Mouse (Mus musculus): Measurements from ENCODE around the gene Olfr825. TPM values are rescaled to one million over a fixed set of nuclear protein-coding genes. Genes with fewer than 3 reads are reported as not detected.
"Not testable (repeated sequence)": the region's sequence is repeated elsewhere in the genome, so short reads cannot be mapped to it uniquely, and the experiment has no call there.

Gene Olfr825
- not detected in 2 replicates for polyA plus RNA-seq (2015; fragmentation: Nextera tagmentation; extraction: Ambion mirVana)

DNA sequence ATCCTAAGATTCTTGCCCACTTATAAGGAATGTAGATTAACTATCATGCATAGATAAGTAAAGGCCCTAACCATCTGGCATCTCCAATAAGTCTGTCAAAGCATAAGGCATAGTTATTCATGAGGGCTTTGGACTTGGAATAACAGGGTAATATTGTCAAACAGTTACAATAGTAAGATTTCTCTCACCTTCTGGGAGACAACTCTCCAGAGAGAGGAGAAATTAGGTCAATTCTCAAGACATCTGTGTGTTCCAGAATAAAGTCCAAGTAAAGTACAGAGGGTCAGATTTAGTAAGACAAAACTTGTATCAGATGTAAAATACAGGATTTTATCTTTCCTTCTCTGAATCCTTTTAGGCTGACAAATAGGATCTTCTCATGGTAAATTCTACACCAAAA lies at the start of gene Olfr825:
Gene Olfr825, minus strand, starts transcription at position 101 of the 400 bp plus-strand sequence.
- ATAC-seq = no peak
- Histone ChIP-seq H3K9ac (ENCODE audit: low read depth, low read length) (no peak within 1 kb of the TSS), H3K27me3 (ENCODE audit: control insufficient read depth, insufficient read depth, low read depth, low read length) (no peaks in the 10 kb centered on the region), H3K4me2 (ENCODE audit: low read length) (no peak within 1 kb of the TSS), H3K9me3 (replicated peaks; ENCODE audit: control insufficient read depth, low read length, poor library complexity, severe bottlenecking) (no peaks in the 10 kb centered on the region), H3K36me3 (ENCODE audit: control insufficient read depth, insufficient read depth, low read length) (no peaks in the 10 kb centered on the region), H3K4me1 (ENCODE audit: control insufficient read depth, insufficient read depth, low read length) (no peaks in the 10 kb centered on the region), H3K27ac (ENCODE audit: low read length) (no peak within 1 kb of the TSS), H3K4me3 (ENCODE audit: low read depth, low read length) (no peak within 1 kb of the TSS)

- WGBS = 94% methylated on average over 1 of the region's 1 CpGs
Observed at GRCm38 (mm10) chr10:130214303-130214702, 47.7 kb upstream of the Olfr825 start, which contains the start of gene Olfr827. Gene Olfr827 (minus strand): TSS chr10:130214403.

GRCm38 (mm10) chr10:130184086-130184485 lies 17.5 kb upstream of the Olfr825 start, which contains the start of gene Olfr826:
Gene Olfr826 (minus strand): TSS chr10:130184186.
- H3K4me3 ChIP-seq (ENCODE audit: low read depth, low read length) = no peak within 1 kb of the TSS

More at GRCm38 (mm10) chr10:130214303-130214702, 47.7 kb upstream of the Olfr825 start, which contains the start of gene Olfr827:
- ATAC-seq = no peak
- Histone ChIP-seq H3K9me3 (replicated peaks; ENCODE audit: control insufficient read depth, low read length, poor library complexity, severe bottlenecking) (no peaks in the 10 kb centered on the region), H3K4me2 (ENCODE audit: low read length) (no peak within 1 kb of the TSS), H3K27me3 (ENCODE audit: control insufficient read depth, insufficient read depth, low read depth, low read length) (no peaks in the 10 kb centered on the region), H3K9ac (ENCODE audit: low read depth, low read length) (no peak within 1 kb of the TSS), H3K4me3 (ENCODE audit: low read depth, low read length) (no peak within 1 kb of the TSS), H3K27ac (ENCODE audit: low read length) (no peak within 1 kb of the TSS), H3K36me3 (ENCODE audit: control insufficient read depth, insufficient read depth, low read length) (no peaks in the 10 kb centered on the region), H3K4me1 (ENCODE audit: control insufficient read depth, insufficient read depth, low read length) (no peaks in the 10 kb centered on the region)

GRCm38 (mm10) chr10:130165196-130165595 lies 1.4 kb downstream of the Olfr825 start:
- ATAC-seq = no peak
- H3K4me2 ChIP-seq (ENCODE audit: low read length) = no peak overlapping the region

More at GRCm38 (mm10) chr10:130184086-130184485, 17.5 kb upstream of the Olfr825 start, which contains the start of gene Olfr826:
- H3K27me3 ChIP-seq (ENCODE audit: control insufficient read depth, insufficient read depth, low read depth, low read length) = no peaks in the 10 kb centered on the region
- no peak within 1 kb of the TSS for H3K4me2 ChIP-seq (ENCODE audit: low read length)
- WGBS = 79% methylated on average over 1 of the region's 1 CpGs
- no peak within 1 kb of the TSS for H3K9ac ChIP-seq (ENCODE audit: low read depth, low read length)
- H3K27ac ChIP-seq (ENCODE audit: low read length) = no peak within 1 kb of the TSS
- H3K4me1 ChIP-seq (ENCODE audit: control insufficient read depth, insufficient read depth, low read length) = no peaks in the 10 kb centered on the region
- ATAC-seq = no peak
- H3K9me3 ChIP-seq (replicated peaks; ENCODE audit: control insufficient read depth, low read length, poor library complexity, severe bottlenecking) = no peaks in the 10 kb centered on the region
- H3K36me3 ChIP-seq (ENCODE audit: control insufficient read depth, insufficient read depth, low read length) = no peaks in the 10 kb centered on the region

GRCm38 (mm10) chr10:130144121-130144520 lies 22.4 kb downstream of the Olfr825 start:
- no peak overlapping the region for H3K27ac ChIP-seq (ENCODE audit: low read length)
- no peaks in the 10 kb centered on the region for H3K9me3 ChIP-seq (replicated peaks; ENCODE audit: control insufficient read depth, low read length, poor library complexity, severe bottlenecking)
- no peak overlapping the region for H3K9ac ChIP-seq (ENCODE audit: low read depth, low read length)
- no peaks in the 10 kb centered on the region for H3K27me3 ChIP-seq (ENCODE audit: control insufficient read depth, insufficient read depth, low read depth, low read length)
- ATAC-seq = no peak
- 88% methylated on average over 5 of the region's 5 CpGs for WGBS
- no peaks in the 10 kb centered on the region for H3K36me3 ChIP-seq (ENCODE audit: control insufficient read depth, insufficient read depth, low read length)
- no peaks in the 10 kb centered on the region for H3K4me1 ChIP-seq (ENCODE audit: control insufficient read depth, insufficient read depth, low read length)
- H3K4me3 ChIP-seq (ENCODE audit: low read depth, low read length) = no peak overlapping the region
- H3K4me2 ChIP-seq (ENCODE audit: low read length) = no peak overlapping the region

More at GRCm38 (mm10) chr10:130165196-130165595, 1.4 kb downstream of the Olfr825 start:
- Histone ChIP-seq H3K9ac (ENCODE audit: low read depth, low read length) (no peak overlapping the region), H3K9me3 (replicated peaks; ENCODE audit: control insufficient read depth, low read length, poor library complexity, severe bottlenecking) (no peaks in the 10 kb centered on the region), H3K36me3 (ENCODE audit: control insufficient read depth, insufficient read depth, low read length) (no peaks in the 10 kb centered on the region), H3K27ac (ENCODE audit: low read length) (no peak overlapping the region), H3K27me3 (ENCODE audit: control insufficient read depth, insufficient read depth, low read depth, low read length) (no peaks in the 10 kb centered on the region), H3K4me3 (ENCODE audit: low read depth, low read length) (no peak overlapping the region), H3K4me1 (ENCODE audit: control insufficient read depth, insufficient read depth, low read length) (no peaks in the 10 kb centered on the region)

DNA sequence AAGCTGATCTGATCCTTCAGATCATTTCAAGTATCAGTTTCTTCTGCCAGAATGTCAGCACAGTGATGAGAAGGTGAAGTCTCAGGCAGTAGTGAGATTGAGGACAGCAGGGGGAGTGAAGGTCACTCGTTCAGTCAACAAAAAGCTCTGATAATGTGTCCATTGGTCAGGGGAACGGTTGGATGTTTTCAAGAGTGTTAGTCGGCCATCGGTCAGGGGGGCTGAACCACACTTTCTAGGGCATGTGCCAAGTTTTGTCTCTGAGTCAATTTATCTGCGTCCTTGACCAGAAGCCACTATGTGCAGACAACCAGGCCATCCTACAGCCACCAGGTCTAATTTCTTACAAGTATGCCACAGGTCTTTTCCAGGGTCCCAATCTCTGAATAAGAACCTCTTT lies 24.1 kb downstream of the Olfr825 start:
- H3K4me2 ChIP-seq (ENCODE audit: low read length); H3K27ac ChIP-seq (ENCODE audit: low read length); H3K9ac ChIP-seq (ENCODE audit: low read depth, low read length); H3K4me1 ChIP-seq (ENCODE audit: control insufficient read depth, insufficient read depth, low read length); ATAC-seq; H3K27me3 ChIP-seq (ENCODE audit: control insufficient read depth, insufficient read depth, low read depth, low read length); H3K9me3 ChIP-seq (replicated peaks; ENCODE audit: control insufficient read depth, low read length, poor library complexity, severe bottlenecking); H3K36me3 ChIP-seq (ENCODE audit: control insufficient read depth, insufficient read depth, low read length); H3K4me3 ChIP-seq (ENCODE audit: low read depth, low read length): not testable (repeated sequence)
- WGBS = 88% methylated on average over 5 of the region's 5 CpGs

- ATAC-seq = no peak
- H3K36me3 ChIP-seq (ENCODE audit: control insufficient read depth, insufficient read depth, low read length) = no peaks in the 10 kb centered on the region
- no peak overlapping the region for H3K4me2 ChIP-seq (ENCODE audit: low read length)
- no peaks in the 10 kb centered on the region for H3K9me3 ChIP-seq (replicated peaks; ENCODE audit: control insufficient read depth, low read length, poor library complexity, severe bottlenecking)
- no peak overlapping the region for H3K9ac ChIP-seq (ENCODE audit: low read depth, low read length)
- no peak overlapping the region for H3K4me3 ChIP-seq (ENCODE audit: low read depth, low read length)
- no peaks in the 10 kb centered on the region for H3K27me3 ChIP-seq (ENCODE audit: control insufficient read depth, insufficient read depth, low read depth, low read length)
- H3K27ac ChIP-seq (ENCODE audit: low read length) = no peak overlapping the region
- H3K4me1 ChIP-seq (ENCODE audit: control insufficient read depth, insufficient read depth, low read length) = no peaks in the 10 kb centered on the region
Observed at GRCm38 (mm10) chr10:130134811-130135210, 31.8 kb downstream of the Olfr825 start.

DNA sequence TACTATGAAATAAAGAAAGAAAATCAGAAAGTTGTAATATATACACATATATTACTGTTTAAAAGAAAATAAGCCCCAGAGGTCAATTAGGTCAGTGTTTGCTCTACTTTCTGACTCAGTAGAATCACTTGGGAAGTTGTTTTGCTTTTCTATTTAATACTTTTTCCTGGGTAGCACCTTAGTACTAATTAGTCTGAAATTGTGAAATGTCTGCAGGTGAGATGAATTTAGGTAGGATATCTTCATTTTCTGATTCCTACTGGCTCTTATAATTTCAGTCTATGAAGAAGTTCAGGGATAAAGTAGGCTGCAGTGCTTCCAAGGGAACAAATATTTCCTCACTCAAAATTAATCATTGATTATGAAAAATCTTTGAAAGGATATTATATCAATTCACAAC lies 36.7 kb downstream of the Olfr825 start, which contains the start of gene Olfr824:
Gene Olfr824, minus strand, starts transcription at position 101 of the 400 bp plus-strand sequence.
- not testable (repeated sequence) for ATAC-seq; H3K4me1 ChIP-seq (ENCODE audit: control insufficient read depth, insufficient read depth, low read length); H3K4me3 ChIP-seq (ENCODE audit: low read depth, low read length); H3K9me3 ChIP-seq (replicated peaks; ENCODE audit: control insufficient read depth, low read length, poor library complexity, severe bottlenecking); H3K4me2 ChIP-seq (ENCODE audit: low read length); H3K27me3 ChIP-seq (ENCODE audit: control insufficient read depth, insufficient read depth, low read depth, low read length); H3K27ac ChIP-seq (ENCODE audit: low read length); H3K9ac ChIP-seq (ENCODE audit: low read depth, low read length); H3K36me3 ChIP-seq (ENCODE audit: control insufficient read depth, insufficient read depth, low read length)

DNA sequence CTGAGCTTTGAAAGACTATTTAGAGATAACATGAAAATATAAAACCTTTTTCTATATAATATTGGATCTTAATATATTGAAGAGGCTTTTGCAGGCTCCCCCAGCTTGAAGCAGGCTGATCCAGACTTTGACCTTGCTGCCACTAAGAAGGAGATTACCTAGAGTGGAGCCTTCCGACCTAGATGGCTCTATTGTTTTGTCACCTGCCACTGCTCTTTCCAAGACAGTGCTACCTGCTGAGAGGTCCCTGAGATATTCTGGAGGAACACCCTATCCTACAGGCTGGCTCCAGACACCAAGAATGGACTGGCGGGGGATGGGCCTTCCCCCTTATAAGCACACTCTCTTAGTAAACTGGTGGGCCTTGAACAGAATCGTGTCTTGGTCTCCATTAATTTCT lies 50.5 kb downstream of the Olfr825 start:
- H3K4me1 ChIP-seq (ENCODE audit: control insufficient read depth, insufficient read depth, low read length); H3K9ac ChIP-seq (ENCODE audit: low read depth, low read length); H3K4me3 ChIP-seq (ENCODE audit: low read depth, low read length); ATAC-seq; H3K27me3 ChIP-seq (ENCODE audit: control insufficient read depth, insufficient read depth, low read depth, low read length); H3K27ac ChIP-seq (ENCODE audit: low read length); H3K36me3 ChIP-seq (ENCODE audit: control insufficient read depth, insufficient read depth, low read length); H3K4me2 ChIP-seq (ENCODE audit: low read length); H3K9me3 ChIP-seq (replicated peaks; ENCODE audit: control insufficient read depth, low read length, poor library complexity, severe bottlenecking): not testable (repeated sequence)
- WGBS = 50% methylated on average over 3 of the region's 3 CpGs
